Mouse (Mus musculus) liver, embryonic 14.5 days (tissue): ENCODE measurements at regions not wholly inside any gene's neighbourhood (a gene's known extent, or its start where the extent isn't known, plus 50 kb on each side); places are given as distances from the start of the nearest gene placed in this dataset.

Experiments used
- CTCF ChIP-seq: IDR thresholded peaks from 2 replicates; pipeline ENCODE4 v1.5.1; 2016; ENCODE audit warnings: antibody characterized with exemption, low read depth, control low read depth
- EP300 ChIP-seq: IDR thresholded peaks from 2 replicates; pipeline ENCODE4 v1.6.1; 2016; ENCODE audit warnings: antibody characterized with exemption, low read depth

DNA sequence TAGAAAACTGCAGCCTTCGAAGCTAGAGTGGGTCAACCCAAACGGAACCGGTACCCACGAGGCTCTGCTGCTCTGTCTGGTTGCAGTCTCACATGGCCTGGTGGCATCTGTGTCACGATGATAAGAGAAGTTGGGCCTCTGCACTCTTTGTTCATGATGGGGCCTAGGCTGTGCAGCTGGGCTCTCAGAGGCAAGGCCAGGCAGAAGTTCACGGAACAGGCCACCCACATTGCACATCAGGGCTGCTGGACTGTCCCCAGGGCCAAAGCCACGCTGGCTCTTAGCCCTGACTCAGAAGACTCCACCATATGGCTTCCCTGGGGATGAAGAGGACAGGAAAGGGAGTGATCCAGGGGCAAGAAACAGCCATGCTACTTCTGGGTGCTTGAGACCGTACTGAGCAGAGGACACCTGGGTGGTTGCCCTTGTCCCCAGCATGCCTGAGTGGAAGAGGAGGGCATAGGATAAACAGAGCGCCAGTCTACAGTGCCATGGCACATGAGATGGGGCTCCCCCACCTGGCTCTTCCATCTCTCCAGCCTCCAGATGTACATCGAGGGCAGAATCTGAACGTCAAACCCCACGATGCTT is 274.1 kb downstream of the Sox9 start:
- TF ChIP-seq EP300 (no peak), CTCF (no peak)
